9 mouse cellular contexts compared by ENCODE assay signal in the genomic region with DNA sequence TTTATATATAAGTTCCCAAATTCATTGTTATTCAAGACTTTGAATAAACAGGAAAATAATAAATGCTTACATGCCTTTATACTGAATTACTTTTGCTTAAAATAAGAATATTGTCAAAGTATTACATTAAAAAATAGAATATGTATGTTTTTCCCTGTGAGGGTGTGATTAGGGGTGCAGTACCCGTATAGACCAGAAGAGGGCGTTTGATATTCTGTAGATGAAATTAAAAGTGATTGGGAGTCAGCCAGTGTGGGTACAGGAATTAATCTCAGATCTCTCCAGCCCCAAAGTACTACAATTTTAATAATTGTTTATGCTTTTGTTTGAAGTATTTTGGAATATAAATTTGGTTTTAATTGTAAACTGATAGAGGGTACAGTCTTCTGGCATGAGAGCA.
DNase-seq lines count a peak whose midpoint lies in the region; ATAC-seq lines count a peak whose summit lies in the region.
"Had no signal": no experiment of that assay in that cellular context is flagged by ENCODE, and none has a peak within 500 bp of the region (broad histone marks: within the 10 kb centered on the region; RNA-seq: fewer than 3 reads in every experiment).

No protein-coding gene starts in this region.

- peak; percentile 62 for DNase-seq in hindbrain, embryonic 11.5 days (ENCODE audit: low spot score)
- DNase-seq in right cerebral cortex, postnatal 14 days, result peak; percentile 10
- no peak for DNase-seq in right cerebral cortex, postnatal 25 days
- peak; percentile 53 for DNase-seq in adrenal gland, postnatal 10 days
- DNase-seq in right cerebral cortex, postnatal 10 days (ENCODE audit: low spot score in 2 of 2), result no peak
- DNase-seq in left cerebral cortex, postnatal 36 days (ENCODE audit: low spot score in 2 of 2), result no peak

- no peaks in the 10 kb centered on the region for H3K9me3 ChIP-seq in hindbrain, embryonic 11.5 days (ENCODE audit: control insufficient read depth, low read length)
- H3K9me3 ChIP-seq in hindbrain, embryonic 16.5 days (ENCODE audit: control insufficient read depth, low read length), result no peaks in the 10 kb centered on the region
- H3K9me3 ChIP-seq: embryonic facial prominence, embryonic 12.5 days had no signal

- 0% methylated on average over 2 of the region's 2 CpGs for WGBS in hindbrain, embryonic 11.5 days
- 2% methylated on average over 2 of the region's 2 CpGs for WGBS in hindbrain, embryonic 16.5 days

- H3K27ac ChIP-seq in hindbrain, embryonic 11.5 days (ENCODE audit: low read depth, low read length), result no peak overlapping the region
- no peak overlapping the region for H3K27ac ChIP-seq in hindbrain, embryonic 16.5 days (ENCODE audit: low read depth, low read length)
- H3K27ac ChIP-seq: embryonic facial prominence, embryonic 12.5 days had no signal

- ATAC-seq in hindbrain, embryonic 11.5 days (ENCODE audit: low FRiP score), result no peak; the same call in 1 of the 2 replicates
- no peak for ATAC-seq in hindbrain, embryonic 16.5 days
- peak; percentile 35 for ATAC-seq in inflammation-experienced regulatory T-cells, adult 6 months

- H3K36me3 ChIP-seq in hindbrain, embryonic 11.5 days (ENCODE audit: control insufficient read depth, insufficient read depth, low read length), result no peaks in the 10 kb centered on the region
- H3K36me3 ChIP-seq in hindbrain, embryonic 16.5 days (ENCODE audit: control insufficient read depth, insufficient read depth, low read length), result no peaks in the 10 kb centered on the region
- H3K36me3 ChIP-seq: embryonic facial prominence, embryonic 12.5 days had no signal

- intact Hi-C loops in left cerebral cortex, postnatal 36 days (cut with DNase I), result loop anchor here (10.0 kb wide), 2 partner anchors 1683 to 1713 kb away; a partner anchor contains a TSS

- no peaks in the 10 kb centered on the region for H3K27me3 ChIP-seq in hindbrain, embryonic 11.5 days (ENCODE audit: control insufficient read depth, insufficient read depth, low read length)
- no peaks in the 10 kb centered on the region for H3K27me3 ChIP-seq in hindbrain, embryonic 16.5 days (replicated peaks; ENCODE audit: control insufficient read depth, insufficient read depth, low read length)
- H3K27me3 ChIP-seq: embryonic facial prominence, embryonic 12.5 days had no signal

- no peaks in the 10 kb centered on the region for H3K4me1 ChIP-seq in hindbrain, embryonic 11.5 days (replicated peaks; ENCODE audit: control insufficient read depth, insufficient read depth, low read length)
- no peaks in the 10 kb centered on the region for H3K4me1 ChIP-seq in hindbrain, embryonic 16.5 days (ENCODE audit: control insufficient read depth, insufficient read depth, low read depth, low read length)
- H3K4me1 ChIP-seq: embryonic facial prominence, embryonic 12.5 days had no signal

- H3K4me3 ChIP-seq in hindbrain, embryonic 11.5 days (ENCODE audit: low read depth, low read length), result no peak overlapping the region
- no peak overlapping the region for H3K4me3 ChIP-seq in hindbrain, embryonic 16.5 days (ENCODE audit: low read length)
- H3K4me3 ChIP-seq: embryonic facial prominence, embryonic 12.5 days had no signal

- no peak overlapping the region for H3K9ac ChIP-seq in hindbrain, embryonic 11.5 days (ENCODE audit: low read depth, low read length)
- no peak overlapping the region for H3K9ac ChIP-seq in hindbrain, embryonic 16.5 days (ENCODE audit: low read depth, low read length)
- H3K9ac ChIP-seq: embryonic facial prominence, embryonic 12.5 days had no signal

- no peak overlapping the region for H3K4me2 ChIP-seq in hindbrain, embryonic 11.5 days (replicated peaks; ENCODE audit: low read depth, low read length)
- H3K4me2 ChIP-seq in hindbrain, embryonic 16.5 days (ENCODE audit: low read length), result no peak overlapping the region
- H3K4me2 ChIP-seq: embryonic facial prominence, embryonic 12.5 days had no signal

Comparison
In these comparisons a context has a peak if more than half of its experiments do, and no peak if none do; other contexts are left out.
1. DNase-seq: peak in hindbrain, embryonic 11.5 days (single experiment), right cerebral cortex, postnatal 14 days (single experiment) and adrenal gland, postnatal 10 days (single experiment); none in right cerebral cortex, postnatal 25 days (single experiment), right cerebral cortex, postnatal 10 days (0 of 2) and left cerebral cortex, postnatal 36 days (0 of 2).